Mouse (Mus musculus) heart, embryonic 13.5 days (tissue): ENCODE measurements around the gene Spats2l. TPM values are rescaled to one million over a fixed set of nuclear protein-coding genes. Genes with fewer than 3 reads are reported as not detected.
A peak's percentile ranks its signal among the peaks of the same experiment; 100 is the strongest.

Source experiments
- ATAC-seq: fragments of 200-750 bp; cut with Nextera tagmentation; 2 replicates; pipeline ENCODE4 v1.8.0; 2017; ENCODE audit warnings: moderate TSS enrichment; ENCODE audit not compliant: insufficient number of reproducible peaks, low FRiP score, low TSS enrichment; ENCODE audit errors: extremely low read depth
- H3K27ac ChIP-seq: fragments of 300-500 bp; sonication (generic); replicated peaks from 2 replicates; pipeline ENCODE4 v1.5.1; 2015; ENCODE audit warnings: moderate library complexity, mild to moderate bottlenecking, inconsistent platforms
- H3K27me3 ChIP-seq: fragments of 300-500 bp; sonication (generic); replicated peaks from 2 replicates; pipeline ENCODE4 v1.6.1; 2015; ENCODE audit warnings: mild to moderate bottlenecking, inconsistent platforms
- H3K36me3 ChIP-seq: fragments of 300-500 bp; sonication (generic); 2 replicates; pipeline ENCODE4 v1.6.1; 2015; ENCODE audit warnings: mild to moderate bottlenecking, inconsistent platforms
- H3K4me1 ChIP-seq: fragments of 300-500 bp; sonication (generic); 2 replicates; pipeline ENCODE4 v1.6.1; 2015; ENCODE audit warnings: inconsistent platforms
- H3K4me2 ChIP-seq: fragments of 300-500 bp; sonication (generic); 2 replicates; pipeline ENCODE4 v1.6.1; 2015; ENCODE audit warnings: inconsistent platforms, mild to moderate bottlenecking, moderate library complexity
- H3K4me3 ChIP-seq: fragments of 300-500 bp; sonication (generic); 2 replicates; pipeline ENCODE4 v1.5.1; 2015; ENCODE audit warnings: moderate library complexity, mild to moderate bottlenecking, inconsistent platforms
- H3K9ac ChIP-seq: fragments of 300-500 bp; sonication (generic); 2 replicates; pipeline ENCODE4 v1.6.1; 2015; ENCODE audit warnings: inconsistent platforms, mild to moderate bottlenecking, moderate library complexity
- H3K9me3 ChIP-seq: fragments of 300-500 bp; sonication (generic); 2 replicates; pipeline ENCODE4 v1.6.1; 2016; ENCODE audit warnings: inconsistent platforms
- WGBS: fragments of 180-500 bp; shearing (Covaris S2); methylation state at CpG from one replicate; pipeline ENCODE4 v1.1.7; 2015; ENCODE audit warnings: mixed read lengths; 5-methylcytosine and 5-hydroxymethylcytosine counted together
- polyA plus RNA-seq: library from polyadenylated mRNA; unstranded; fragments of >200 nt; fragmentation: Nextera tagmentation; extraction: Ambion mirVana; gene quantifications from 2 replicates; pipeline ENCODE4 v1.2.1, GENCODE M21; 2015

Spats2l gene
- polyA plus RNA-seq, 1 experiment from 2014 or later: 52.1 TPM

- H3K9me3 ChIP-seq: no peaks in the 10 kb centered on the region
- WGBS: 56% methylated on average over 2 of the region's 2 CpGs
- H3K4me2 ChIP-seq: no peak overlapping the region
- H3K36me3 ChIP-seq: no peaks in the 10 kb centered on the region
- peaks cover under 1% of the 10 kb centered on the region for H3K4me1 ChIP-seq
- H3K4me3 ChIP-seq: no peak overlapping the region
- H3K9ac ChIP-seq: no peak overlapping the region
- H3K27ac ChIP-seq: no peak overlapping the region
- no peaks in the 10 kb centered on the region for H3K27me3 ChIP-seq
- ATAC-seq: no peak
Measured at GRCm38 (mm10) chr1:57991277-57991676, 217.3 kb downstream of the Spats2l start.

- Histone ChIP-seq H3K27me3 (no peaks in the 10 kb centered on the region), H3K4me2 (peak within 1 kb of the TSS; percentile 92), H3K4me3 (peak within 1 kb of the TSS; percentile 96), H3K4me1 (peaks cover 29% of the 10 kb centered on the region), H3K9me3 (no peaks in the 10 kb centered on the region), H3K9ac (peak within 1 kb of the TSS; percentile 91), H3K27ac (peak within 1 kb of the TSS; percentile 79), H3K36me3 (peaks cover 12% of the 10 kb centered on the region)
- 6% methylated on average over 30 of the region's 30 CpGs for WGBS
- ATAC-seq: peak; percentile 92
Measured at GRCm38 (mm10) chr1:57995432-57996132, 221.6 kb downstream of the Spats2l start, which contains the start of gene Sgo2a. Gene Sgo2a (plus strand): TSS chr1:57995971.

GRCm38 (mm10) chr1:57996133-57996615 is 222.2 kb downstream of the Spats2l start:
- WGBS: 0% methylated on average over 29 of the region's 29 CpGs
- H3K4me1 ChIP-seq: peaks cover 29% of the 10 kb centered on the region
- H3K4me3 ChIP-seq: peak overlapping the region; percentile 96
- peak overlapping the region; percentile 92 for H3K4me2 ChIP-seq
- peak; percentile 21; the same call in 1 of the 2 replicates for ATAC-seq
- H3K9me3 ChIP-seq: no peaks in the 10 kb centered on the region
- H3K9ac ChIP-seq: peak overlapping the region; percentile 91
- H3K36me3 ChIP-seq: peaks cover 17% of the 10 kb centered on the region
- no peaks in the 10 kb centered on the region for H3K27me3 ChIP-seq
- H3K27ac ChIP-seq: peak overlapping the region; percentile 79

Other genes with a start within 250 kb of the Spats2l start
- gene Sgo2a, start 221.8 kb downstream of the Spats2l start, polyA plus RNA-seq: 16.4 and 16.6 TPM in 2 replicates
- 8.7 and 9.8 TPM in 2 replicates for gene Kctd18, start 244.8 kb downstream of the Spats2l start, polyA plus RNA-seq